Mouse (Mus musculus) stomach, embryonic 15.5 days (tissue): ENCODE data around the gene Syne3. TPM values are rescaled to one million over a fixed set of nuclear protein-coding genes. Genes with fewer than 3 reads are reported as not detected.

Experiments used
- ATAC-seq: fragments of 200-750 bp; cut with Nextera tagmentation; 2 replicates; pipeline ENCODE4 v1.8.0; 2017; ENCODE audit warnings: low read depth, moderate number of reproducible peaks, moderate TSS enrichment; ENCODE audit not compliant: insufficient read depth, low FRiP score
- H3K27ac ChIP-seq: fragments of 300-500 bp; sonication (generic); 2 replicates; pipeline ENCODE4 v1.5.1; 2015; ENCODE audit warnings: mild to moderate bottlenecking, inconsistent platforms
- H3K27me3 ChIP-seq: fragments of 300-500 bp; sonication (generic); replicated peaks from 2 replicates; pipeline ENCODE4 v1.6.1; 2015; ENCODE audit warnings: inconsistent platforms
- H3K36me3 ChIP-seq: fragments of 300-500 bp; sonication (generic); 2 replicates; pipeline ENCODE4 v1.6.1; 2015; ENCODE audit warnings: inconsistent platforms
- H3K4me1 ChIP-seq: fragments of 300-500 bp; sonication (generic); 2 replicates; pipeline ENCODE4 v1.6.1; 2015; ENCODE audit warnings: inconsistent platforms
- H3K4me2 ChIP-seq: fragments of 300-500 bp; sonication (generic); 2 replicates; pipeline ENCODE4 v1.6.1; 2015; ENCODE audit warnings: mild to moderate bottlenecking, inconsistent platforms
- H3K4me3 ChIP-seq: fragments of 300-500 bp; sonication (generic); replicated peaks from 2 replicates; pipeline ENCODE4 v1.5.1; 2015; ENCODE audit warnings: inconsistent platforms
- H3K9ac ChIP-seq: fragments of 300-500 bp; sonication (generic); 2 replicates; pipeline ENCODE4 v1.6.1; 2015; ENCODE audit warnings: inconsistent platforms
- H3K9me3 ChIP-seq: fragments of 300-500 bp; sonication (generic); 2 replicates; pipeline ENCODE4 v1.6.1; 2016; ENCODE audit warnings: inconsistent platforms
- WGBS: fragments of 180-500 bp; shearing (Covaris S2); methylation state at CpG from one replicate; pipeline ENCODE4 v1.1.7; 2015; 5-methylcytosine and 5-hydroxymethylcytosine counted together
- polyA plus RNA-seq: library from polyadenylated mRNA; unstranded; fragments of >200 nt; fragmentation: Nextera tagmentation; extraction: Ambion mirVana; gene quantifications from 2 replicates; pipeline ENCODE4 v1.2.1, GENCODE M21; 2015

The Syne3 gene
- polyA plus RNA-seq, 1 experiment from 2014 or later: 0.99 TPM

- H3K27me3 ChIP-seq: no peaks in the 10 kb centered on the region
- no peaks in the 10 kb centered on the region for H3K9me3 ChIP-seq
- no peak overlapping the region for H3K4me2 ChIP-seq
- H3K27ac ChIP-seq: peak overlapping the region; percentile 32; the same call in 1 of the 2 replicates
- peaks cover 11% of the 10 kb centered on the region for H3K4me1 ChIP-seq
- H3K9ac ChIP-seq: no peak overlapping the region
- no peak overlapping the region for H3K4me3 ChIP-seq
- WGBS: 75% methylated on average over 11 of the region's 11 CpGs
- ATAC-seq: no peak
- peaks cover 27% of the 10 kb centered on the region for H3K36me3 ChIP-seq
Measured at GRCm38 (mm10) chr12:105038211-105038610, 28.6 kb upstream of the Syne3 start.

- Histone ChIP-seq H3K36me3 (0 out of 2 replicates have a peak, but pooled peaks cover 7% of the 10 kb centered on the region), H3K27ac (no peak overlapping the region), H3K4me2 (peak overlapping the region; percentile 80), H3K4me1 (peaks cover 21% of the 10 kb centered on the region), H3K9me3 (no peaks in the 10 kb centered on the region), H3K27me3 (no peaks in the 10 kb centered on the region), H3K4me3 (peak overlapping the region; percentile 90), H3K9ac (peak overlapping the region; percentile 85; the same call in 1 of the 2 replicates)
- 58% methylated on average over 14 of the region's 14 CpGs for WGBS
- no peak for ATAC-seq
Measured at GRCm38 (mm10) chr12:105034130-105034769, 24.6 kb upstream of the Syne3 start.

DNA sequence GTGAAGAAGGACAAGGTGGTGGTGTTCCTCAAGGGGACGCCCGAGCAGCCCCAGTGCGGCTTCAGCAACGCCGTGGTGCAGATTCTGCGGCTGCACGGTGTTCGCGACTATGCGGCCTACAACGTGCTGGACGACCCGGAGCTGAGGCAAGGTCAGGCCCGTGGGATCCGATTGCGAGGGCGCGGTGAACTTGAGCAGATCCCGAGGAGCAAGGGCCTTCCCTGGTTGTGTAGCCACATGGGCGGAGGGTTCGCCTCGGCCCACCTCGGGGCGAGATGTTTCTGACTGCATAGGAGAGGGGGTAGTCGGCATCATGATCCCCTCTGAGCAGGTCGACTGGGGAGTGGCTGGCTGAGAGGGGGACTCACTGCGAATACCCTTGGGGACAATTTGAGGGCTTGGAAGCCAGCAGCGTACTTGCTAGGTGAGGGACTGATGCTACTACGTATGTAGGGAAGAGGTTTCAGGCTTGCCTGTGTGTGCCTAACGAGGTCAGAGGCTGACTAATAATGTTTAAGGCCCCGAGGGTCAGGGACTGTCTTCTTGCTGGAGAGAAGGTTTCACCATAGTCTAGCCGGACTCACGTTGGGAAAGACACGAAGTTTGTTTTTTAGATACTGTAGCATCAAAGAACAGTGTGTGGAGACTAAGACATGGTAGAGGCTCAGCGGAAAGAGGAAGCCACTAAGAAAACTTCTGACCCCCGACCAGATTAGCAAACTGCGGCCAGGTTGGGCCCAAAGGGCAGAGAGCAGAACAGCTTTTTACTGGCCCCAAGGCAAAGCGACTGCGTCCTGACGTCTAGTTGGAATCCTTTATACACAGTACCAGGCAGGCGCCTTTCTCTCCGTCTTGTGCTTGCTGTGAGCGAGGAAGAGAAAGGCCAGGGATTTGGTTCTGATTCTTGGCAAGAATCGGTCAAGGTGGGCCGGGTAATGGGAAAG, 23.5 kb upstream of the Syne3 start:
- peak overlapping the region; percentile 80 for H3K4me2 ChIP-seq
- peaks cover 21% of the 10 kb centered on the region for H3K4me1 ChIP-seq
- ATAC-seq: peak; percentile 8
- WGBS: 2% methylated on average over 45 of the region's 45 CpGs
- H3K27me3 ChIP-seq: no peaks in the 10 kb centered on the region
- peak overlapping the region; percentile 82 for H3K27ac ChIP-seq
- H3K9ac ChIP-seq: peak overlapping the region; percentile 85
- H3K4me3 ChIP-seq: peak overlapping the region; percentile 90
- H3K36me3 ChIP-seq: 0 out of 2 replicates have a peak, but pooled peaks cover 7% of the 10 kb centered on the region
- H3K9me3 ChIP-seq: no peaks in the 10 kb centered on the region

GRCm38 (mm10) chr12:105032147-105032831, 22.7 kb upstream of the Syne3 start, which contains the start of gene Glrx5:
Gene Glrx5, plus strand, starts transcription at chr12:105032688.
- ATAC-seq: peak; percentile 98
- Histone ChIP-seq H3K4me3 (peak within 1 kb of the TSS; percentile 90), H3K27me3 (no peaks in the 10 kb centered on the region), H3K27ac (peak within 1 kb of the TSS; percentile 82), H3K9ac (peak within 1 kb of the TSS; percentile 85), H3K4me2 (peak within 1 kb of the TSS; percentile 89), H3K9me3 (no peaks in the 10 kb centered on the region), H3K36me3 (0 out of 2 replicates have a peak, but pooled peaks cover 7% of the 10 kb centered on the region), H3K4me1 (peaks cover 21% of the 10 kb centered on the region)
- under 1% methylated on average over 72 of the region's 72 CpGs for WGBS

DNA sequence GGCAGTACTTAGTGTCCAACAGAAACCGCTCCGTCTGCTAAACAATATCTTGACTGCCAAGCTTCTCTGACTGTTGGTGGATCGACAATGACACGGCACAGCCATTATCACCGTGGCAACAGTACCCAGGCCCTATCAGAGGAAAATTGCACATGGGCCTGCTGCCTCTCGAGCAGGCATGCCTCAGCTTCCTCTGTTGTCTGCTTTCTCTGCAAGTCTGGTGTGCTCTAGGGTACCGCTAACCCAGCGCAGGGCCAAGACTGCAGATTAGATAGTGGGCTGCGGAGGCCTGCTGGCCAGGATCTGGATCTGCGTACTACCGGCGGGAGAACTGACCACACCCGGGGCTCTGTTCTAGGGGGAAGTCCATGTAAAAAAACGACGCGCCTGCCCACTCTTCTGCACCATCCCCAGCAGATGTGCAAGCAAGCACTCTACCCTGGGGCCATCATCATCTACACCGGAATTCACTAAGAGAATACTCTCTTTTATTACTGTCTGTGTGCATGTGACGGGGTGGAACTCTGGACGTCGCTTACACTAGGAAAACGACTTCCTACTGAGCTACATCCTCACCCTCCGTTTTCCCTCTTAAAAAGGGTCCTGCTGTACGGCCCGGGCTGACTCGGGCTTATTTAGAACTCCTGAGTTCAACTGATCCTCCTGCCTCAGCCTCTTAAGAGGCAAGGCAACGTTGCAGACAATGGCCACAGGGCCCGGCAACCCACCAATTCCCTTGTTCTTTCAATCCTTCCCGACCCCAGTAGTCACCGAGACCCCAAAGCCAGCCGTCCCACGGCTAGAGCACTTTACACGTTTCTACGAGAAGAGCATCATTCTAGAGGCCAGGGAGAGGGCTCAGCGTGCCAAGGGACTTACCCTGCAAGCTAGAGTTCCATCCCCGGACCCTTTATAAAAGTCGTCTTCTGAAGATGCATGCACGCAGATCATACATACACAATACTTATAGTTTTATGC, 21.8 kb upstream of the Syne3 start:
- peak overlapping the region; percentile 82 for H3K9ac ChIP-seq
- no peaks in the 10 kb centered on the region for H3K9me3 ChIP-seq
- ATAC-seq: no peak
- WGBS: 5% methylated on average over 37 of the region's 37 CpGs
- H3K27me3 ChIP-seq: no peaks in the 10 kb centered on the region
- H3K36me3 ChIP-seq: 0 out of 2 replicates have a peak, but pooled peaks cover 7% of the 10 kb centered on the region
- peak overlapping the region; percentile 89 for H3K4me2 ChIP-seq
- H3K4me1 ChIP-seq: peaks cover 21% of the 10 kb centered on the region
- H3K27ac ChIP-seq: peak overlapping the region; percentile 21
- peak overlapping the region; percentile 90 for H3K4me3 ChIP-seq

- Histone ChIP-seq H3K27ac (no peak overlapping the region), H3K9me3 (no peaks in the 10 kb centered on the region), H3K4me1 (peaks cover 21% of the 10 kb centered on the region), H3K4me2 (no peak overlapping the region), H3K4me3 (no peak overlapping the region), H3K9ac (no peak overlapping the region), H3K27me3 (no peaks in the 10 kb centered on the region), H3K36me3 (0 out of 2 replicates have a peak, but pooled peaks cover 7% of the 10 kb centered on the region)
- ATAC-seq: no peak
- WGBS: 86% methylated on average over 9 of the region's 9 CpGs
Measured at GRCm38 (mm10) chr12:105029890-105030289, 20.3 kb upstream of the Syne3 start.

DNA sequence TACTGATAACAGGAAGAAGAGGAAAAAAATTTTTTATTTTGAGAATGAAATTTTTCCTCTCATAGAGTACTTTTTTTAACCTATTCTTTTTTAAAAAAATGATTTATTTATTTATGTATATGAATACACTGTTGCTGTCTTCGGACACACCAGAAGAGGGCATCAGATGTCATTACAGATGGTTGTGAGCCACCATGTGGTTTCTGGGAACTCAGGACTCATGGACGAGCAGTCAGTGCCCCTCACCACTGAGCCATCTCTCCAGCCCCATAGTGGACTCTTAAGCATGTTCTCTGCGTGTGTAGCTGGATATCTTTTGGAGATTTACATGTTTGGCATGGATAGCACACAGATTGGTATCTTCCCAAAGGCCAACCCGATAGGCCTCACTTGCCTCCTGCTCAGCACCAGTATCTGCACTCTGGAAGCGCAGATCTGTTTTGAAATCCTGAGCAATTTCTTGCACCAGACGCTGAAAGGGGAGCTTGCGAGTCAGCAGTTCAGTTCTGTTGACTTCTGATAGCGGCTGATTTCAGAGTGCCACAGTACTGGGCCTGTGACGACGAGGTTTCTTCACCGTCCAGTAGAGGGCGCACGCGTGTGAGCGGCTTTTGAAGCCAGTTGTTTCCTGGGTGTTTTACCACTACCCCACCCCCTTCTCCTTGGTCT, 17.8 kb upstream of the Syne3 start:
- Histone ChIP-seq H3K4me1 (0 out of 2 replicates have a peak, but pooled peaks cover 10% of the 10 kb centered on the region), H3K27me3 (no peaks in the 10 kb centered on the region), H3K9me3 (no peaks in the 10 kb centered on the region), H3K27ac (peak overlapping the region; percentile 32; the same call in 1 of the 2 replicates), H3K4me2 (no peak overlapping the region), H3K4me3 (no peak overlapping the region), H3K9ac (no peak overlapping the region), H3K36me3 (0 out of 2 replicates have a peak, but pooled peaks cover 7% of the 10 kb centered on the region)
- 29% methylated on average over 15 of the region's 15 CpGs for WGBS
- ATAC-seq: peak; percentile 11; the same call in 1 of the 2 replicates

- H3K9ac ChIP-seq: no peak overlapping the region
- no peak overlapping the region for H3K4me2 ChIP-seq
- no peaks in the 10 kb centered on the region for H3K27me3 ChIP-seq
- H3K36me3 ChIP-seq: 0 out of 2 replicates have a peak, but pooled peaks cover 7% of the 10 kb centered on the region
- no peak for ATAC-seq
- 59% methylated on average over 10 of the region's 10 CpGs for WGBS
- H3K9me3 ChIP-seq: no peaks in the 10 kb centered on the region
- no peak overlapping the region for H3K27ac ChIP-seq
- H3K4me3 ChIP-seq: no peak overlapping the region
- 0 out of 2 replicates have a peak, but pooled peaks cover 6% of the 10 kb centered on the region for H3K4me1 ChIP-seq
Measured at GRCm38 (mm10) chr12:105025947-105026586, 16.5 kb upstream of the Syne3 start.

DNA sequence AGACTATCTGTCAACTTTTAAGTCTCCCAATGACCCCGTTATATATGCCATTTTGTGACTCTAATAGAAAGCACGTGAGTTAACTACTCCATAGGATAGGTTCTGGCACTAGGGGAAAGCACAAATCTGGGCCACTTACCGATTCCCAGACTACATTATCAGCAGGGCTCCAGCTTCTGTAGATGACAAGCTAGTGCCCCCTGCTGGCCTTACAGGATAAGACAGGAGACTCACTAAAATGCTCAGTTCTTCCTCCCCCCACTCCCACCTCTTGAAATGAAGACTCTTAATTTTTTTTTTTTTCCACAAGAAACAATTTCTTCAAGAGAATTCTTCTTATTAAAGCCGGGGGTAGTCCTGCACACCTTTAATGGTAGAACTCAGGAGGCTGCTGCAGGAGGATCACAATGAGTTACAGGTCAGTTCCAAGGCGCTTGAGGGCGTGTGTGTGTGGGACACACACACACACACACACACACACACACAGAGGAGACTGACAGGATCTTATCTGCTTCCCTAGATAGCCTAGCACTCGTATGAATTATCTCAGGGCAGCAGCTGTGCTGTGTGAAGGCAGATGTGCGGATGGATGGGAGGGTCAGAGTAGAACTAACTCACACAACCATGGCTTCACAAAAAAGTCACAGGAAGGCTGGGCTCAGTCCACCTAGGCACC, 15.8 kb upstream of the Syne3 start:
- peak; percentile 83 for ATAC-seq
- 45% methylated on average over 8 of the region's 8 CpGs for WGBS

More for the DNA sequence above, 15.8 kb upstream of the Syne3 start:
- Histone ChIP-seq H3K4me3 (no peak overlapping the region), H3K4me1 (no peaks in the 10 kb centered on the region), H3K27me3 (no peaks in the 10 kb centered on the region), H3K4me2 (no peak overlapping the region), H3K36me3 (0 out of 2 replicates have a peak, but pooled peaks cover 7% of the 10 kb centered on the region), H3K27ac (no peak overlapping the region), H3K9ac (no peak overlapping the region), H3K9me3 (no peaks in the 10 kb centered on the region)
